Mouse (Mus musculus) bone marrow, adult 2 months (tissue): ENCODE data around the gene Wfikkn1.

ENCODE experiments used
- CTCF ChIP-seq: fragments of 200-500 bp; IDR thresholded peaks from 2 replicates; pipeline ENCODE4 v1.5.1; 2011; ENCODE audit warnings: low read length, control low read depth; ENCODE audit not compliant: control insufficient read depth, insufficient read depth
- POLR2A ChIP-seq: fragments of 200-500 bp; IDR thresholded peaks from 2 replicates; pipeline ENCODE4 v1.6.1; 2011; ENCODE audit warnings: low read depth, mild to moderate bottlenecking, control low read depth, low read length, borderline replicate concordance; ENCODE audit not compliant: control insufficient read depth

GRCm38 (mm10) chr17:25867836-25868600 lies 12.6 kb downstream of the Wfikkn1 start:
- TF ChIP-seq CTCF (no peak), POLR2A (no peak; the same call in 1 of the 2 replicates)
